Mouse (Mus musculus) kidney, embryonic 14.5 days (tissue): ENCODE results near the gene Epm2aip1. TPM values are rescaled to one million over a fixed set of nuclear protein-coding genes. Genes with fewer than 3 reads are reported as not detected.

Experiments used
- ATAC-seq: fragments of 200-750 bp; cut with Nextera tagmentation; 2 replicates; pipeline ENCODE4 v1.8.0; 2017; ENCODE audit warnings: moderate number of reproducible peaks, mild to moderate bottlenecking, moderate TSS enrichment, moderate library complexity; ENCODE audit not compliant: low FRiP score, low TSS enrichment
- H3K27ac ChIP-seq: fragments of 300-500 bp; sonication (generic); 2 replicates; pipeline ENCODE4 v1.5.1; 2014; ENCODE audit warnings: low read depth, mild to moderate bottlenecking, low read length, moderate library complexity, mixed read lengths
- H3K27me3 ChIP-seq: fragments of 300-500 bp; sonication (generic); 2 replicates; pipeline ENCODE4 v1.6.1; 2014; ENCODE audit warnings: mild to moderate bottlenecking, low read length; ENCODE audit not compliant: control insufficient read depth, insufficient read depth
- H3K36me3 ChIP-seq: fragments of 300-500 bp; sonication (generic); 2 replicates; pipeline ENCODE4 v1.6.1; 2014; ENCODE audit warnings: low read length, mixed read lengths; ENCODE audit not compliant: control insufficient read depth, insufficient read depth
- H3K4me1 ChIP-seq: fragments of 300-500 bp; sonication (generic); 2 replicates; pipeline ENCODE4 v1.6.1; 2014; ENCODE audit warnings: low read length, mixed read lengths; ENCODE audit not compliant: control insufficient read depth, insufficient read depth
- H3K4me2 ChIP-seq: fragments of 300-500 bp; sonication (generic); replicated peaks from 2 replicates; pipeline ENCODE4 v1.6.1; 2014; ENCODE audit warnings: low read depth, mild to moderate bottlenecking, low read length
- H3K4me3 ChIP-seq: fragments of 300-500 bp; sonication (generic); 2 replicates; pipeline ENCODE4 v1.5.1; 2014; ENCODE audit warnings: mild to moderate bottlenecking, low read length
- H3K9ac ChIP-seq: fragments of 300-500 bp; sonication (generic); 2 replicates; pipeline ENCODE4 v1.6.1; 2014; ENCODE audit warnings: low read depth, mild to moderate bottlenecking, low read length, moderate library complexity
- H3K9me3 ChIP-seq: fragments of 300-500 bp; sonication (generic); 2 replicates; pipeline ENCODE4 v1.6.1; 2016; ENCODE audit warnings: low read length; ENCODE audit not compliant: control insufficient read depth
- WGBS: fragments of 180-500 bp; shearing (Covaris S2); extraction: QIAGEN DNeasy Blood & Tissue Kit; methylation state at CpG from one replicate; pipeline ENCODE4 v1.1.7; 2014; 5-methylcytosine and 5-hydroxymethylcytosine counted together
- polyA plus RNA-seq: library from polyadenylated mRNA; unstranded; fragments of >200 nt; fragmentation: Nextera tagmentation; extraction: Ambion mirVana; gene quantifications from 2 replicates; pipeline ENCODE4 v1.2.1, GENCODE M21; 2014

Gene Epm2aip1
- polyA plus RNA-seq, 1 experiment from 2014 or later = 36.5 TPM

DNA sequence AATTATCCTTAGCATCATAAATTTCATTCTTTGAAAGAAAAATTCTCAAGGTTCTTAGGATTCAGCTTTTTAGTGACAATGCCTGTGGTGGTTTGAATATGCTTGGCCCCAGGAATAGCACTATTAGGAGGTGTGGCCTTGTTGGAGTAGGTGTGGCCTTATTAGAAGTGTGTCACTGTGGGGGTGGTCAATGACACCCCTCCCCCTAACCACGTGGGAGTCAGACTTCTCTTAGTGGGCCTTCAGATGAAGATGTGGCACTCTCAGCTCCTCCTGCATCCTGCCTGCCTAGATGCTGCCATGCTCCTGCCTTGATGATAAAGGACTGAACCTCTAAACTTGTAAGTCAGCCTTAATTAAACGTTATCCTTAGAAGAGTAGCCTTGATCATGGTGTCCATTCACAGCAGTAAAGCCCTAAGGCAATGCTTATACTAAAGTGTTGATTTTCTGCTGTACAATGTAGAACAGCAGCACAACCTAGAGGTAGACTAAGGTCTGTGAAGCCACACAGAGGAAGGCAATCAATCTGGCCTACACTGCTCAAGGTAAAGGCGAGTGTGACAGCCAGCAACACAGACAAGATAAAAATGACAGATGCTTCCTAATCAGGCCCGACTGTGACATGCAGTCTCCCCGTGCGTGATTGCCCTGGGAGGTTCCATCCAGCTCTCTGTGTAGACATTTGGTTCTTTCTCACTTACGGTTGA lies 19.4 kb upstream of the Epm2aip1 start:
- Histone ChIP-seq H3K4me2 (no peak overlapping the region), H3K9me3 (no peaks in the 10 kb centered on the region), H3K27ac (no peak overlapping the region), H3K27me3 (no peaks in the 10 kb centered on the region), H3K9ac (no peak overlapping the region), H3K36me3 (peaks cover 76% of the 10 kb centered on the region), H3K4me1 (no peaks in the 10 kb centered on the region), H3K4me3 (no peak overlapping the region)
- no peak for ATAC-seq
- WGBS = 73% methylated on average over 7 of the region's 7 CpGs

DNA sequence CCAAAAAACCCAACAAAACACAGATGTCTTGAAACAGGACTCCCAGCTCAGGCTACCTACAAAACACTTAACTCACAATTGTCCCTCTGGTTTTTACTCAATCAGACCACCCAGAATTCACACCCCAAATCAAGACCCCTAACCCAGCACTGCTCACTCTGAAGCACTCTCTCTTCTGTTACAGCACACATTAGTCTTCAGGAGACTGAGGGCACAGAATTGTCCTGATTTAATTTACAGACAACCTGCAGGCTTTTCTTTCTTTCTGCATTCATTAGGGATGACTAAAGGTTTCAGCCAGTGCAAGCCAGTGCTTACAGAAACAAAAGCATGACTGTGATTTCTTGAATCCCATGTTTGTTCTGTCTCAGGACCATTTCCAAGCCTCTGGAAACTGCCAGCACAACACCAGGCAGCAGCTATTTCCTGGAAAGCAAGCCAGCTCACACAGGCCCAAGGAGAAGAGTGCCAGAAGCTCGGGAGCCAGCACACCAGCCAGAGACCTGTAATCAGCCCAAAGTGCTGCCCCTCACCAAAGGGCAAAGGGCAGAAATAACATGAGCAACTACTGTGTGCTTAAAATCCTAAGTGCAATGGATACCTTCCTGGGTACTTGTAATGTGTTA lies 11.3 kb upstream of the Epm2aip1 start:
- Histone ChIP-seq H3K9me3 (no peaks in the 10 kb centered on the region), H3K9ac (no peak overlapping the region), H3K4me3 (no peak overlapping the region), H3K4me1 (no peaks in the 10 kb centered on the region), H3K4me2 (no peak overlapping the region), H3K27me3 (no peaks in the 10 kb centered on the region), H3K27ac (no peak overlapping the region), H3K36me3 (peaks cover 75% of the 10 kb centered on the region)
- WGBS = 13% methylated on average over 1 of the region's 1 CpGs
- ATAC-seq = no peak

DNA sequence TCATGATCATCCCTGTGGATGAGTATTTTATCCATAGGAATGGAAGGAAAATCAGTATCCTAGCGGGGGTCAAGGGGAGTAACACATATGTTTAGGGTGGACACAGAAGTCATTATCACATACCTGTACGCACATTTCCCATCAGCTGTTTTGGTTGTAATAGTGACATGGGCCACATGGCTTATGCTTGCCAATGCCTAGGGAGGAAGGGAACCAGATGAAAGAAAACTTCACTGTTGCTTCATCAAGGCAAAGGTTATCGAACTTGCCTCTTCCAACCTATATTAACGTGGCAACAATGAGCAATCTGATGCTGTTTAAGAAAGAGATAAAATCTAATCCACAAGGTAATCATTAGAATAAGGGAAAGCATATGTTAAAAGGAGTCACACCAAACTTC lies 10.4 kb upstream of the Epm2aip1 start:
- H3K9me3 ChIP-seq = no peaks in the 10 kb centered on the region
- ATAC-seq = no peak
- H3K4me1 ChIP-seq = no peaks in the 10 kb centered on the region
- no peak overlapping the region for H3K4me2 ChIP-seq
- no peaks in the 10 kb centered on the region for H3K27me3 ChIP-seq
- 85% methylated on average over 4 of the region's 4 CpGs for WGBS
- peaks cover 72% of the 10 kb centered on the region for H3K36me3 ChIP-seq
- H3K9ac ChIP-seq = no peak overlapping the region
- no peak overlapping the region for H3K4me3 ChIP-seq
- H3K27ac ChIP-seq = no peak overlapping the region

- Histone ChIP-seq H3K4me3 (no peak overlapping the region), H3K4me2 (no peak overlapping the region), H3K36me3 (peaks cover 32% of the 10 kb centered on the region), H3K27me3 (no peaks in the 10 kb centered on the region), H3K9ac (no peak overlapping the region), H3K4me1 (0 out of 2 replicates have a peak, but pooled peaks cover 9% of the 10 kb centered on the region), H3K9me3 (no peaks in the 10 kb centered on the region), H3K27ac (no peak overlapping the region)
- 96% methylated on average over 2 of the region's 2 CpGs for WGBS
- ATAC-seq = no peak
Measured at GRCm38 (mm10) chr9:111267998-111268397, 3.7 kb upstream of the Epm2aip1 start.

DNA sequence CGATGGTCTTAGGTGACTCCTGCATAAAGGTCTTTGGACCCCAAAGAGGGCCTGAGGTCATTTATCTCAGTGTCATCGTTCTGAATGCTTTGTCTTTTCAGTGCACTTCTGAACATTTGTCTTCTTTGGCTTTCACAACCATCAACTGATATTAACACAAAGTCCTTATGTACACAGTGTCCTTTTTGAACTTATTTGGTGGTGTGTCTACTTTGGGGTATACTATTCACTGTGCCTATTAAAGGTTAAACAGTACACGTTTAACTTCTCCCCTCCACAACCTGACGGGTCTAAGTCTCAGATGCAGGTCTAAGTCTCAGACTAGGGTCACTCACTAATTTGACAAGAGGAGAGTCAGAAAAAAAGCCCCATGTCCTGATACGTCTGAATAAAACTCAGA lies 1.1 kb upstream of the Epm2aip1 start:
- Histone ChIP-seq H3K4me3 (peak overlapping the region; percentile 87), H3K27me3 (no peaks in the 10 kb centered on the region), H3K36me3 (peaks cover 25% of the 10 kb centered on the region; the same call in 1 of the 2 replicates), H3K9ac (peak overlapping the region; percentile 71; the same call in 1 of the 2 replicates), H3K9me3 (no peaks in the 10 kb centered on the region), H3K4me2 (peak overlapping the region; percentile 48), H3K4me1 (peaks cover 30% of the 10 kb centered on the region), H3K27ac (peak overlapping the region; percentile 85; the same call in 1 of the 2 replicates)
- 14% methylated on average over 5 of the region's 5 CpGs for WGBS
- ATAC-seq = no peak

- peak overlapping the region; percentile 85 for H3K27ac ChIP-seq
- H3K27me3 ChIP-seq = no peaks in the 10 kb centered on the region
- H3K9ac ChIP-seq = peak overlapping the region; percentile 71
- H3K4me1 ChIP-seq = peaks cover 30% of the 10 kb centered on the region
- H3K4me3 ChIP-seq = peak overlapping the region; percentile 87
- under 1% methylated on average over 32 of the region's 32 CpGs for WGBS
- H3K4me2 ChIP-seq = peak overlapping the region; percentile 48
- peak; percentile 72 for ATAC-seq
- H3K36me3 ChIP-seq = peaks cover 26% of the 10 kb centered on the region; the same call in 1 of the 2 replicates
- no peaks in the 10 kb centered on the region for H3K9me3 ChIP-seq
Measured at GRCm38 (mm10) chr9:111271056-111271433, 684 bp upstream of the Epm2aip1 start.

GRCm38 (mm10) chr9:111272356-111272755 lies 627 bp downstream of the Epm2aip1 start:
- WGBS = 3% methylated on average over 19 of the region's 19 CpGs

GRCm38 (mm10) chr9:111272996-111273785 lies 1.5 kb downstream of the Epm2aip1 start:
- Histone ChIP-seq H3K27me3 (no peaks in the 10 kb centered on the region), H3K4me1 (peaks cover 30% of the 10 kb centered on the region), H3K36me3 (peaks cover 28% of the 10 kb centered on the region), H3K4me2 (peak overlapping the region; percentile 70), H3K4me3 (peak overlapping the region; percentile 87), H3K9me3 (no peaks in the 10 kb centered on the region), H3K9ac (peak overlapping the region; percentile 87; the same call in 1 of the 2 replicates), H3K27ac (no peak overlapping the region)
- WGBS = 63% methylated on average over 15 of the region's 15 CpGs
- ATAC-seq = no peak

More at GRCm38 (mm10) chr9:111272356-111272755, 627 bp downstream of the Epm2aip1 start:
- ATAC-seq = no peak
- peak overlapping the region; percentile 70 for H3K4me2 ChIP-seq
- H3K27me3 ChIP-seq = no peaks in the 10 kb centered on the region
- no peaks in the 10 kb centered on the region for H3K9me3 ChIP-seq
- H3K4me3 ChIP-seq = peak overlapping the region; percentile 87
- peaks cover 21% of the 10 kb centered on the region; the same call in 1 of the 2 replicates for H3K36me3 ChIP-seq
- H3K27ac ChIP-seq = peak overlapping the region; percentile 95
- H3K4me1 ChIP-seq = peaks cover 30% of the 10 kb centered on the region
- H3K9ac ChIP-seq = peak overlapping the region; percentile 87
